Mouse (Mus musculus): ENCODE results near the gene Asah2. TPM values are rescaled to one million over a fixed set of nuclear protein-coding genes. Genes with fewer than 3 reads are reported as not detected.
"Not testable (repeated sequence)": the region's sequence is repeated elsewhere in the genome, so short reads cannot be mapped to it uniquely, and the experiment has no call there.

Gene Asah2
- polyA plus RNA-seq, 1 experiment, result 6.2 TPM

GRCm38 (mm10) chr19:32106750-32107149 is 1.3 kb downstream of the Asah2 start:
- no peak for TF ChIP-seq POLR2A (IDR thresholded peaks at IDR 0.05; ENCODE audit: extremely low read depth, insufficient read depth, low read length)
- TF ChIP-seq CTCF (IDR thresholded peaks at IDR 0.05; ENCODE audit: extremely low read depth, insufficient read depth, low read length), result no peak
- H3K27ac ChIP-seq (ENCODE audit: insufficient read depth, low read length), result no peak overlapping the region
- peaks cover 2% of the 10 kb centered on the region; the same call in 1 of the 2 replicates for H3K4me1 ChIP-seq (ENCODE audit: control insufficient read depth, insufficient read depth, low read length)
- no peak overlapping the region for H3K4me3 ChIP-seq (ENCODE audit: insufficient read depth, low read length)

- H3K4me3 ChIP-seq (ENCODE audit: insufficient read depth, low read length), result no peak overlapping the region
- TF ChIP-seq POLR2A (IDR thresholded peaks at IDR 0.05; ENCODE audit: extremely low read depth, insufficient read depth, low read length), result no peak
- no peak for TF ChIP-seq CTCF (IDR thresholded peaks at IDR 0.05; ENCODE audit: extremely low read depth, insufficient read depth, low read length)
- H3K27ac ChIP-seq (ENCODE audit: insufficient read depth, low read length), result no peak overlapping the region
- H3K4me1 ChIP-seq (ENCODE audit: control insufficient read depth, insufficient read depth, low read length), result peaks cover 2% of the 10 kb centered on the region; the same call in 1 of the 2 replicates
Measured at GRCm38 (mm10) chr19:32104217-32104616, 3.8 kb downstream of the Asah2 start.

- Histone ChIP-seq H3K4me3 (ENCODE audit: insufficient read depth, low read length) (peak overlapping the region; percentile 29), H3K4me1 (ENCODE audit: control insufficient read depth, insufficient read depth, low read length) (peaks cover 2% of the 10 kb centered on the region; the same call in 1 of the 2 replicates), H3K27ac (ENCODE audit: insufficient read depth, low read length) (peak overlapping the region; percentile 27; the same call in 1 of the 2 replicates)
- TF ChIP-seq POLR2A (IDR thresholded peaks at IDR 0.05; ENCODE audit: extremely low read depth, insufficient read depth, low read length) (no peak), CTCF (IDR thresholded peaks at IDR 0.05; ENCODE audit: extremely low read depth, insufficient read depth, low read length) (no peak)
Measured at GRCm38 (mm10) chr19:32102976-32103300, 5.1 kb downstream of the Asah2 start.

GRCm38 (mm10) chr19:32102294-32102975 is 5.6 kb downstream of the Asah2 start:
- peak overlapping the region; percentile 29 for H3K4me3 ChIP-seq (ENCODE audit: insufficient read depth, low read length)

GRCm38 (mm10) chr19:32098582-32098981 is 9.4 kb downstream of the Asah2 start:
- Histone ChIP-seq H3K4me3 (ENCODE audit: insufficient read depth, low read length) (no peak overlapping the region), H3K27ac (ENCODE audit: insufficient read depth, low read length) (no peak overlapping the region), H3K4me1 (ENCODE audit: control insufficient read depth, insufficient read depth, low read length) (peaks cover 2% of the 10 kb centered on the region; the same call in 1 of the 2 replicates)
- TF ChIP-seq CTCF (IDR thresholded peaks at IDR 0.05; ENCODE audit: extremely low read depth, insufficient read depth, low read length) (no peak), POLR2A (IDR thresholded peaks at IDR 0.05; ENCODE audit: extremely low read depth, insufficient read depth, low read length) (no peak)

More at GRCm38 (mm10) chr19:32102294-32102975, 5.6 kb downstream of the Asah2 start:
- Histone ChIP-seq H3K27ac (ENCODE audit: insufficient read depth, low read length) (peak overlapping the region; percentile 27; the same call in 1 of the 2 replicates), H3K4me1 (ENCODE audit: control insufficient read depth, insufficient read depth, low read length) (peaks cover 2% of the 10 kb centered on the region; the same call in 1 of the 2 replicates)
- TF ChIP-seq POLR2A (IDR thresholded peaks at IDR 0.05; ENCODE audit: extremely low read depth, insufficient read depth, low read length), result no peak
- TF ChIP-seq CTCF (IDR thresholded peaks at IDR 0.05; ENCODE audit: extremely low read depth, insufficient read depth, low read length), result no peak

GRCm38 (mm10) chr19:32092358-32092757 is 15.7 kb downstream of the Asah2 start:
- H3K4me1 ChIP-seq (ENCODE audit: control insufficient read depth, insufficient read depth, low read length), result no peaks in the 10 kb centered on the region
- H3K4me3 ChIP-seq (ENCODE audit: insufficient read depth, low read length), result no peak overlapping the region
- no peak overlapping the region for H3K27ac ChIP-seq (ENCODE audit: insufficient read depth, low read length)
- no peak for TF ChIP-seq CTCF (IDR thresholded peaks at IDR 0.05; ENCODE audit: extremely low read depth, insufficient read depth, low read length)
- TF ChIP-seq POLR2A (IDR thresholded peaks at IDR 0.05; ENCODE audit: extremely low read depth, insufficient read depth, low read length), result no peak

GRCm38 (mm10) chr19:32090804-32091203 is 17.2 kb downstream of the Asah2 start:
- TF ChIP-seq POLR2A (IDR thresholded peaks at IDR 0.05; ENCODE audit: extremely low read depth, insufficient read depth, low read length) (no peak), CTCF (IDR thresholded peaks at IDR 0.05; ENCODE audit: extremely low read depth, insufficient read depth, low read length) (no peak)
- no peak overlapping the region for H3K27ac ChIP-seq (ENCODE audit: insufficient read depth, low read length)
- no peaks in the 10 kb centered on the region for H3K4me1 ChIP-seq (ENCODE audit: control insufficient read depth, insufficient read depth, low read length)
- no peak overlapping the region for H3K4me3 ChIP-seq (ENCODE audit: insufficient read depth, low read length)

- Histone ChIP-seq H3K4me1 (ENCODE audit: control insufficient read depth, insufficient read depth, low read length) (no peaks in the 10 kb centered on the region), H3K4me3 (ENCODE audit: insufficient read depth, low read length) (no peak overlapping the region), H3K27ac (ENCODE audit: insufficient read depth, low read length) (no peak overlapping the region)
- TF ChIP-seq CTCF (IDR thresholded peaks at IDR 0.05; ENCODE audit: extremely low read depth, insufficient read depth, low read length), result no peak
- no peak for TF ChIP-seq POLR2A (IDR thresholded peaks at IDR 0.05; ENCODE audit: extremely low read depth, insufficient read depth, low read length)
Measured at GRCm38 (mm10) chr19:32088570-32088969, 19.4 kb downstream of the Asah2 start.

GRCm38 (mm10) chr19:32087736-32088470 is 20.1 kb downstream of the Asah2 start:
- TF ChIP-seq CTCF (IDR thresholded peaks at IDR 0.05; ENCODE audit: extremely low read depth, insufficient read depth, low read length) (no peak), POLR2A (IDR thresholded peaks at IDR 0.05; ENCODE audit: extremely low read depth, insufficient read depth, low read length) (no peak)
- no peak overlapping the region for H3K27ac ChIP-seq (ENCODE audit: insufficient read depth, low read length)
- H3K4me3 ChIP-seq (ENCODE audit: insufficient read depth, low read length), result no peak overlapping the region
- no peaks in the 10 kb centered on the region for H3K4me1 ChIP-seq (ENCODE audit: control insufficient read depth, insufficient read depth, low read length)

GRCm38 (mm10) chr19:32084813-32085212 is 23.2 kb downstream of the Asah2 start:
- H3K4me3 ChIP-seq (ENCODE audit: insufficient read depth, low read length); H3K4me1 ChIP-seq (ENCODE audit: control insufficient read depth, insufficient read depth, low read length); H3K27ac ChIP-seq (ENCODE audit: insufficient read depth, low read length): not testable (repeated sequence)

Data from cortical plate, adult 2 months (tissue).